Mouse (Mus musculus) bone marrow macrophage, adult 2 months (primary cell): ENCODE data around the gene Ube2o. TPM values are rescaled to one million over a fixed set of nuclear protein-coding genes. Genes with fewer than 3 reads are reported as not detected.
"Not testable (repeated sequence)": the region's sequence is repeated elsewhere in the genome, so short reads cannot be mapped to it uniquely, and the experiment has no call there.

ENCODE experiments used
- H3K27ac ChIP-seq: 2 replicates; pipeline ENCODE4 v1.5.1; 2012; ENCODE audit warnings: low read depth, low read length; ENCODE audit not compliant: insufficient read depth
- H3K4me1 ChIP-seq: 2 replicates; pipeline ENCODE4 v1.6.1; 2012; ENCODE audit warnings: low read length; ENCODE audit not compliant: control insufficient read depth, insufficient read depth
- H3K4me3 ChIP-seq: 2 replicates; pipeline ENCODE4 v1.5.1; 2012; ENCODE audit warnings: mild to moderate bottlenecking, low read length, moderate library complexity; ENCODE audit not compliant: insufficient read depth
- CTCF ChIP-seq: IDR thresholded peaks from 2 replicates; pipeline ENCODE4 v1.5.1; 2012; ENCODE audit warnings: low read depth, mild to moderate bottlenecking, low read length, moderate library complexity
- POLR2A ChIP-seq: IDR thresholded peaks from 2 replicates; pipeline ENCODE4 v1.6.1; 2012; ENCODE audit warnings: mild to moderate bottlenecking, low read depth, low read length, borderline replicate concordance
- polyA plus RNA-seq: library from polyadenylated mRNA; stranded (reverse); fragments of >200 nt; gene quantifications from 2 replicates; pipeline ENCODE4 v1.2.4, GENCODE M21; 2012; ENCODE audit not compliant: missing spikeins, insufficient read depth, insufficient read length

Gene Ube2o
- polyA plus RNA-seq, 1 experiment: 8.0 TPM

- no peaks in the 10 kb centered on the region for H3K4me1 ChIP-seq
- TF ChIP-seq POLR2A: no peak
- TF ChIP-seq CTCF: no peak
- H3K4me3 ChIP-seq: no peak overlapping the region
Measured at GRCm38 (mm10) chr11:116499018-116499417, 82.2 kb downstream of the Ube2o start.

GRCm38 (mm10) chr11:116498596-116498995 is 82.7 kb downstream of the Ube2o start:
- TF ChIP-seq CTCF (no peak), POLR2A (no peak)
- H3K27ac ChIP-seq: no peak overlapping the region
- H3K4me1 ChIP-seq: peaks cover under 1% of the 10 kb centered on the region; the same call in 1 of the 2 replicates
- H3K4me3 ChIP-seq: no peak overlapping the region

More at GRCm38 (mm10) chr11:116499018-116499417, 82.2 kb downstream of the Ube2o start:
- no peak overlapping the region for H3K27ac ChIP-seq

- H3K27ac ChIP-seq: no peak overlapping the region
- TF ChIP-seq CTCF: no peak
- no peak for TF ChIP-seq POLR2A
- no peak overlapping the region for H3K4me3 ChIP-seq
- H3K4me1 ChIP-seq: peaks cover 6% of the 10 kb centered on the region; the same call in 1 of the 2 replicates
Measured at GRCm38 (mm10) chr11:116497313-116497712, 83.9 kb downstream of the Ube2o start.

DNA sequence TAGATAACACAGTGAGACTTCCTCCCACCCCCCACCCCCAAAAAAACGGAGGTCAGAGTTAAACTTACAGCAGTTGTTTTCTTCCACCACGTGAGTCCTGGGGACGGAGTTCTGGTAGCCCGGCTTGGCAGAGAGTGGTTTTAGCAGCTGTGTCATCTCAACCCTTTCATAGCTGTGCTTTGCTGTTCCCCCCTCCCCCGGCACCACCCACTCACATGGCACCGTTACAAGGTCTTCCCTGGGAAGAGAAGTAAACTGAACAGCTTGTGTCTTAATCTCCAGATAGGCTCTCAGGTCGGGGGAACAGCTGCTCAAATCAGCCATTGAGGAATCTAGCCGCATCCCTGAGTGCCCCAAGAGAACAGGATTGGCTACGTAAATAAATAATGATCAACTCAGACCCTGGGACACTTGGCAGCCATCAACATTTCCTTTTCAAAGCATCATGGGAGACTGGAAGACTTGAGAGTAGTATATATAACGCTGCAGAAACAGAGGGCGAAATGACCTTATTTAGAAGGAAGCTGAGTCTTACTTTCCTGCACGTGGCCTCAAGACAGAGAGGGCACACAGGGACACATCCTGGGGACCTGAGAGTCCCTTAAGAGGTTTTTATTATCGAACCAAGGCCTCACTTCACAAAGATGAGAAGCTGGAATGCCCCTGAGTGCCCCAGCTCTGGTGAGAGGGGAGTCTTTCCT is 86.6 kb downstream of the Ube2o start:
- Histone ChIP-seq H3K4me3 (no peak overlapping the region), H3K4me1 (peaks cover 9% of the 10 kb centered on the region; the same call in 1 of the 2 replicates), H3K27ac (no peak overlapping the region)
- TF ChIP-seq CTCF (no peak), POLR2A (no peak)

GRCm38 (mm10) chr11:116493795-116494252 is 87.4 kb downstream of the Ube2o start, which contains the start of gene Prpsap1:
Gene Prpsap1 (minus strand): TSS chr11:116494202.
- TF ChIP-seq POLR2A: no peak
- TF ChIP-seq CTCF: peak; percentile 70
- Histone ChIP-seq H3K27ac (no peak within 1 kb of the TSS), H3K4me1 (peaks cover 12% of the 10 kb centered on the region), H3K4me3 (no peak within 1 kb of the TSS)

GRCm38 (mm10) chr11:116493191-116493590 is 88.1 kb downstream of the Ube2o start:
- H3K4me3 ChIP-seq: no peak overlapping the region
- TF ChIP-seq POLR2A: no peak
- TF ChIP-seq CTCF: no peak

DNA sequence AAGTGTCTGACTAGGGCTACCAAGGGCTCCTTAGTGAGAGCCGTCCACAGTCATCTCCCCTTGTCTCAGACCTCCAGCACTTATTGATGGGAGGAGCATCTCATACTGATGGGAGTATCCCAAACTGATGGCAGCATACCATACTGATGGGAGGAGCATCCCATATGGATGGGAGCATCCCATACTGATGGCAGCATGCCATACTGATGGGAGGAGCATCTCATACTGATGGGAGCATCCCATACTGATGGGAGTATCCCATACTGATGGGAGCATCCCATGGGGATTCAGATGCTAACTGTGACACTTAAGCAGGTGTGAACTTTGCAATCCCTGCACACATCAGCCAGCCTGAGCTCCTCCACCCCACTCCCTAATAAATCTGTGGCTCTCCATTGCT is 88.7 kb downstream of the Ube2o start:
- not testable (repeated sequence) for H3K27ac ChIP-seq, H3K4me3 ChIP-seq
- peaks cover 12% of the 10 kb centered on the region for H3K4me1 ChIP-seq

More at GRCm38 (mm10) chr11:116493191-116493590, 88.1 kb downstream of the Ube2o start:
- H3K4me1 ChIP-seq: peaks cover 12% of the 10 kb centered on the region
- H3K27ac ChIP-seq: no peak overlapping the region

DNA sequence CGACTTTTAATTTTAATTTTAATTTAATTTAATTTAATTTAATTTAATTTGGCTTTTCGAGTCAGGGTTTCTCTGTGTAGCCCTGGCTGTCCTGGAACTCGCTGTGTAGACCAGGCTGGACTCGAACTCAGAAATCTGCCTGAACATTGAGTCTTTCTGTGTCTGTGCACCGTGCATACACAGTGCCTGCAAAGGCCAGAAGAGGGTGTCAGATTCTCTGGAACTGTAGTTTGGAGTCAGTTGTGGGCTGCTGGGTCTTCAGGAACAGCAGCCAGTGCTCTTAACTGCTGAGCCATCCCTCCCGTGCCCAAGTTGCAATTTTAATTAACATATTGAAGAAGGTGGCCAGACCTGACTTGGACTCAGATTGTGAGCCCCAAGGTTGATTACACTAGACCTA is 89.9 kb downstream of the Ube2o start:
- Histone ChIP-seq H3K27ac (no peak overlapping the region), H3K4me3 (no peak overlapping the region), H3K4me1 (peaks cover 12% of the 10 kb centered on the region)
- no peak for TF ChIP-seq CTCF
- no peak for TF ChIP-seq POLR2A

DNA sequence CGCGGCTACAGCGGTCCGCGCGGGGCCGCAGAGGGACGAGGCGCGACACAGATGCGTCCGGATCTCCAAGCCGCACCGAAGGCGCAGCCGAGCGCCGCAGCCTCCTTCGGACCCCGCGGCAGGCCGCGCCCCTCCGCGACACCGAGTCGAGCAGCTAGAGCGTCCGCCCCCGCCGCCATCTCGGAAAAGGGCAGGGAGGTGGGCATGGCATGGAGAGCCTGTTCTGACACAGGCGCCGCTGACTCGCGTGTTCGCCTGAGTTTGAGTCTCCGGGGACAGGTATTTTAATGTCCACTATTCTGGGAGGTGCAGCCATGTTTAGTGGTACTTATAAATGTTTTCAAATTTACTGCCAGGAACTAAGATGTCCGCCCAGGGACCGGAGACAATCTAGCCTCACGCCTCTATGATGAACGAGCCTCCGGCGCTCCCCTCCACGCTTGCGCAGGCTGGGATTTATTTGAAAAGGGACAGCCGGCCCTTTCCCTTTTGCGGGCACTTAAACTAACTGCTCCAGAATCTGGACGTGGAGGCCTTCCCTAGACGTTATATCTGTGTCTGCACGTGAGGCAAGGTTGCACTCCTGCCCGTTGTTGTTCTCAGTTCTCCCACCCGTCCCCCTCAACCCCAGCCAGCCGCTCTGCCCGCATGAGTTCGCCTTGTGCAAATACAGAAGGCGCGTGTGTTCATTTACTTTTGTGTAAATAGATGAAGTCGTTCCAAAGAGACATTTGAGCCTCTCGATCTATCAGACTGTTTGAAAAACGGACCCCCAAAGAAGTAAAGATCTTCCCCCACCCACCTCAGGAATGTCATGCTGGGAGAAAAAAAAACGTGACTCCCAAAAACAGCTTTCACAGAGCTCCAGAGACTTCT is 90.8 kb downstream of the Ube2o start:
- TF ChIP-seq CTCF: no peak
- no peak for TF ChIP-seq POLR2A
- H3K27ac ChIP-seq: peak overlapping the region; percentile 85
- peaks cover 12% of the 10 kb centered on the region for H3K4me1 ChIP-seq
- peak overlapping the region; percentile 99 for H3K4me3 ChIP-seq
